Mouse (Mus musculus) liver, adult 2 months (tissue): Measurements from ENCODE around the gene Negr1. TPM values are rescaled to one million over a fixed set of nuclear protein-coding genes. Genes with fewer than 3 reads are reported as not detected.

Source experiments
- DNase-seq: peaks from one replicate; pipeline ENCODE4 v3.0.0-alpha.2; 2011; ENCODE audit warnings: low read depth, low spot score; ENCODE audit errors: extremely low read depth
- H3K27ac ChIP-seq: fragments of 200-500 bp; replicated peaks from 2 replicates; pipeline ENCODE4 v1.5.1; 2012; ENCODE audit warnings: low read depth, mild to moderate bottlenecking, control low read depth, inconsistent platforms, low read length; ENCODE audit not compliant: insufficient read depth
- H3K27me3 ChIP-seq: fragments of 200-500 bp; 2 replicates; pipeline ENCODE4 v1.6.1; 2012; ENCODE audit warnings: mild to moderate bottlenecking, moderate library complexity, low read length, inconsistent platforms; ENCODE audit not compliant: control insufficient read depth, insufficient read depth
- H3K36me3 ChIP-seq: fragments of 200-500 bp; 2 replicates; pipeline ENCODE4 v1.6.1; 2012; ENCODE audit warnings: low read length, inconsistent platforms; ENCODE audit not compliant: control insufficient read depth, insufficient read depth
- H3K4me1 ChIP-seq: fragments of 200-500 bp; 2 replicates; pipeline ENCODE4 v1.6.1; 2011; ENCODE audit warnings: low read length; ENCODE audit not compliant: control insufficient read depth, insufficient read depth
- H3K4me3 ChIP-seq: fragments of 200-500 bp; 2 replicates; pipeline ENCODE4 v1.5.1; 2011; ENCODE audit warnings: low read depth, mild to moderate bottlenecking, control low read depth, low read length, moderate library complexity; ENCODE audit not compliant: insufficient read depth
- H3K79me2 ChIP-seq: fragments of 200-500 bp; 2 replicates; pipeline ENCODE4 v1.6.1; 2012; ENCODE audit warnings: inconsistent platforms, mild to moderate bottlenecking, low read length, moderate library complexity; ENCODE audit not compliant: control insufficient read depth, insufficient read depth
- H3K9ac ChIP-seq: fragments of 200-500 bp; 2 replicates; pipeline ENCODE4 v1.6.1; 2012; ENCODE audit warnings: low read depth, mild to moderate bottlenecking, control low read depth, inconsistent platforms, low read length
- CTCF ChIP-seq: fragments of 200-500 bp; IDR thresholded peaks from 2 replicates; pipeline ENCODE4 v1.5.1; 2011; ENCODE audit warnings: low read depth, low read length, control low read depth
- POLR2A ChIP-seq: fragments of 200-500 bp; IDR thresholded peaks from 2 replicates; pipeline ENCODE4 v1.6.1; 2011; ENCODE audit warnings: low read length, control low read depth; ENCODE audit not compliant: insufficient read depth; ENCODE audit errors: extremely low read depth
- WGBS: fragments of 180-500 bp; shearing (Covaris S2); methylation state at CpG from one replicate; pipeline ENCODE4 v1.1.7; 2018; 5-methylcytosine and 5-hydroxymethylcytosine counted together
- polyA plus RNA-seq: library from polyadenylated mRNA; depleted of rRNA; stranded (reverse); fragments of >200 nt; gene quantifications from 2 replicates; pipeline ENCODE4 v1.2.3, GENCODE M21; 2012
- total RNA-seq: library from RNA; depleted of rRNA; stranded (reverse); fragments of >200 nt; gene quantifications from 2 replicates; pipeline ENCODE4 v1.2.3, GENCODE M21; 2014

Negr1 gene
- total and polyA plus RNA-seq, 2 experiments = 0.09 TPM; not detected in 1

DNA sequence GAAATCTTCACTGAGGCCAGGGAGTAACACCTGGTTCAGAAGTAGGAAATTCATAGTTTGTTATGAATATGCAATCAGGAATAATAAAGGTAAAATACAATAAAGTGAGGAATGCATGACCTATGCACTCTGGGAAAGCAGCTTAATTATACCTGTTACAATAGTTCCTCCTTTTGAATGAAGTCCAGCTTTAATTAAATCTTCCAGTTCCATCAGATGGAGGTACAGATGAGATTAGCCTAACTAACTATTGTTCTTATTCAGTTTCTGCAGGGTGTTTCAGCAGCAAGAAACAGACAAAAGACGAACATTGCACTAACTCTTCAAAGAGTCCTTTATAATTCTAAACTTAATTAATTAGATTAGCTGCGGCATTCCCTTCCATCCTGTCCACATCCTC is 787.9 kb downstream of the Negr1 start:
- DNase-seq = no peak
- Histone ChIP-seq H3K36me3 (no peaks in the 10 kb centered on the region), H3K4me3 (no peak overlapping the region), H3K27me3 (no peaks in the 10 kb centered on the region), H3K79me2 (no peaks in the 10 kb centered on the region), H3K9ac (no peak overlapping the region), H3K27ac (no peak overlapping the region), H3K4me1 (no peaks in the 10 kb centered on the region)
- WGBS = 67% methylated on average over 2 of the region's 2 CpGs
- TF ChIP-seq CTCF = no peak
- no peak for TF ChIP-seq POLR2A

DNA sequence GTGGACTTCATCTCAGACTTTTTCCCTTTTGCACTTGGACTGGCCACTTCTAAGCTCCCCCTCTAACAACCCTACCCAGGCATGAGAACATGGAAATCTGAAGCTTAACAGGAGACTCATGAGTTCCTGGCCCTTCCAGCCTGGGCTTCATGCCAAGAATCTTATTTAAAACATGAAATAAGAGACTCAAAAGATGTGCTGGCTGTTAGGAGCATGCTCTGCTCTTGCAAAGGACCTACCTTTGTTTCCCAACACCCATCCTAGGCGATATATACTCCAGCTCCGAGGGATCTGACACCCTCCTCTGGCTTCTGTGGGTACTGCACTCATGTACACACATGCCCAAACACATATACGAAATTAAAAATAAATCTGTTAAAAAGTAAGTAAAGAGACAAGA is 797.3 kb downstream of the Negr1 start:
- no peak for TF ChIP-seq CTCF
- no peak for TF ChIP-seq POLR2A
- 58% methylated on average over 3 of the region's 3 CpGs for WGBS
- H3K4me3 ChIP-seq = no peak overlapping the region
- H3K79me2 ChIP-seq = no peaks in the 10 kb centered on the region
- H3K36me3 ChIP-seq = no peaks in the 10 kb centered on the region
- no peaks in the 10 kb centered on the region for H3K27me3 ChIP-seq
- DNase-seq = no peak
- H3K27ac ChIP-seq = no peak overlapping the region
- no peaks in the 10 kb centered on the region for H3K4me1 ChIP-seq
- no peak overlapping the region for H3K9ac ChIP-seq

DNA sequence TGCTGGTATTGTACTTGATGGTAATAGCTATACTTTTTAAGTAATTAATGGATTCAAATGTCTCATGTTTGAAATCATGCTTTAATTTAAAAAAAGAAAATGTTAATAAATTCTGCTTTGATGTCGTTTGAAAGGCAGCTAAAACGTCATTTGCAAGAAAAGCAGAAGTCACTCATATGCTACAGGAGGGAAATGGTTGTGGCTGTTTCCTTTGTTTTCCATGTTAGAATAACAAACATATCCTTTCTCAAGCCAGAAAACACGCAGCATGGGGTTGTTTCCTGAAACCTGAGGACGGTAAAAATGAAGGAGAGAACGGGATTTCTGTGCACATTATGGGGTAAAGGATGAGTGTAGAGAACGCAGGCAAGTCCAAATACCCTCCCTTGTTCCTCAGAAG is 798.2 kb downstream of the Negr1 start:
- Histone ChIP-seq H3K27me3 (no peaks in the 10 kb centered on the region), H3K27ac (no peak overlapping the region), H3K9ac (no peak overlapping the region), H3K36me3 (no peaks in the 10 kb centered on the region), H3K4me1 (no peaks in the 10 kb centered on the region), H3K4me3 (no peak overlapping the region), H3K79me2 (no peaks in the 10 kb centered on the region)
- TF ChIP-seq CTCF (no peak), POLR2A (no peak)
- no peak for DNase-seq
- WGBS = 64% methylated on average over 6 of the region's 6 CpGs
